Mouse (Mus musculus): Measurements from ENCODE around the gene Dbx1.

Gene Dbx1

DNA sequence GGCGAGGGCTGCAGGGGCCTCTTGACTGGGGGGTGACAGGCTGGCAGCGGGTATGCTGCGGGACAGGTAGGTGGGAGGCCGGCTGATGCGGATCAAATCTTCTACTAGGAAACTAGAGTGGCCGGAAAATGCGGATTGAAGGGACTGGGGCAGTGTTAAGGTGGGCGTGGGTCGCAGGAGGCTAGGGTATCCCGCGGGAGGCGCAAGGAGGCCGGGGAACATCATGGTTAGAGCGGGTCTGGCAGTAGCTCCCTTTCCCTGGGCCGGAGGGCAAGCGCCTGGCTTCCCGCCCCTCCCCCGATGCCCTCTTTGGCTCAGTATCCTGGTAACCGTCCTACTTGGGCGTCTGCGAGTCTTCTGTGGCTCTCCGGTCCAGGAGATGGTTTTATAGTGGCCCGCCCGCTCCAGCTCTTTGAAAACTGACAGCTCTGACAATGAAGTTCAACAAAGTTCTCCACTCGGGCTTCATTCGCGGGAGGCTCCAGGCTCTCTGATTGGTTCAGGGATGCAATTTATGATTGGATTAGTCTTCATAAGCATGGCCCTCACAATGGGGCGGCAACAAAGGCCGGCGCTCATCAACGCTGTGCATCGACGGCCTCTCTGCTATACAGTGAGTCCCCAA, at the start of gene Dbx1:
TSS of gene Dbx1 (minus strand) at position 359 of the 625 bp plus-strand sequence.
- peak in 1 of 2 experiments; percentile 5 for DNase-seq

DNA sequence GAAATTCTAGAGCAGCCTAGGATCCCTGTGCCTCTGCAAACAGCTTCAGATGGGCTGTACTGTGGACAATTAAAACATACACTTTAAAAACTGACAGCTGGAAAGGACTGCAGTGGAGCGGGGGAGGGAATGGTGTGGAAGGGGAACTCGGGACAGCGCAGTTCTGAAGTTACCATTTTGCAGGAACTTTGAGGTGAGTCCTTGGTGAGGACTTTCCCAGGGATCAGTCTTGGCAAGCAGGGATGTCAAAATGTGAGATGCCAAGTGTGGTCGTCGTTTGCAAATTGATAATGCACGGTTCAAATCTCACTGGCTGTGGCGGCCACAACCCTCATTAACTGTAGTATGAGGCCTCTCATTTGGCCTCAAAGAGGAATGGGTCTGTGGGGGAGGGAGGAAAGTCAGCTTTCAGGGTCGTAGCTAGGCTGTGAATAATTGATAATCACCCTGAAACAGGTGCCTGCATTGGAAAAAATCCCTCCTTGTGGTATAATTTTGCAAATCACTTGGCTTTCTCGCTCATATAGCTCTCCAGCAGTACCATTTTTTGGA, 42.3 kb upstream of the Dbx1 start:
- DNase-seq, result no peak

DNA sequence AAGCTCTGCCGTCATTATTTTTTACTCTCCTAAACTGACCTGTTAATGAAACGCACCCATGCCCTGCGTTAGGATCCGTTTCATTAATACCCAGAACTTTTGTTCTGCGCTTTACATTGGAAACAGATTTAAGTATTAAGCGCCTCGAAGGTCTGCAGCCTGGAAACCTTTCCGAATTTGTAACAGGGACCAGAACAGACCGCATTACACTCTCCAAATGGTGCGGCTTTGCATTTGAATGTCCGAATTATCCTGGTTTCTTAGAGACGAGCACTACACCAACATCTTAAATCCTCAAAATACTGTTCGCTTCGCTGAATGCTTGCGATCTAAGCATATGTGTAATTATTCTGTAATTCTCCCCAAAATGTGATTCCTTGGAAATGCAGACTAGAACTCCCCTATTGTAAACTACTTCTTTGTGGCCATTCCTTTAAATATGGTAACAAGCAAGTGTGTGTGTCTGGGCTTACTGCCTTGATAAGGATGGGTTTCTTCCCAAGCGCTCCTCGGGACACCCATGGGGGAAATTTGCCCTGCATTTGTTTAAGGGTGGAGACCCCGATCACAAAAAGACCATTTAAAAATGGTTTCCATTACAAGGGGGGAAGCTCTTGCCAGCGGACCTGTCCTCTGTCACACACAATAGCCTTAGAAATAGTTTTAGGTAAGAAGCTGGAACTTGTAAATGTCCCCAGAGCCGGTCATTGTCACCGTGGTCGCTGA, 41.6 kb upstream of the Dbx1 start:
- no peak for DNase-seq

DNA sequence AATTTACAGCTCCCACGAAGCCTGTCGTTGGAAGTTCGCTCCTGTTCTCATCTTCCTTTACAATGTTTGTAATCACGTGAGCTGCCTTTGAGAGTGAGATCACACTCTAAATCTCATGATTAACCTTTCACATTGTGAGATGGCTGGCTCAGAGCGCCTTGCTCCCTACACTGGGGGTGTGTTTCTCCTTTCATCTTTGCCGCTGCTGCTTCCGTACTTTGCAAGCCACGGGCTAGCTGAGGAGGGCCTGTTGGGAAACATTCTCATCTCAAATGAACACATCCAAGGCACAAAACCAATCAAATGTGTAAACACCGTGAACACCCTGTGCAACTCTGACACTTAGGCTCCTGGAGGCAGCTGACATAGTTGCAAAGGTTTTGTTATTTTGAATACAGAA, 40.5 kb upstream of the Dbx1 start:
- DNase-seq, result no peak

DNA sequence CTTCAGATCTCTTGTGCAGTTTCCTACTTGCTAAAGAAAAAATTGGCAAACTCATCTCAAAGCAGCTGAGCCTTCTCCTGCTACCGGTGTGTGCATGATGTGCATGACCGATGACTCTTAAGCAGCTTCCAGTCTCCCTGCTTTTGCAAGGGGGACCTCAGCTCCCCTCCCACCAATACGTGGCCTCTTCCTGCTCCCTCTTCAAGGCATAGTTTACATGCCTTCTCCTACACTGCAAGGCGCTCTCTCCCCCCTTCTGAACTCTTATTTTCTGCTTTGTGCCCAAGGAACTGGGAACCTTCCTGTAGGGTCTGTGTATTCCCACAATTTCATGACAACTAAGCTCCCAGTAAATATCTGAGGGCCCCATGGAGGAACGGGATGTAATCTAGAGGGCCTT, 40.0 kb upstream of the Dbx1 start:
- DNase-seq, result no peak

DNA sequence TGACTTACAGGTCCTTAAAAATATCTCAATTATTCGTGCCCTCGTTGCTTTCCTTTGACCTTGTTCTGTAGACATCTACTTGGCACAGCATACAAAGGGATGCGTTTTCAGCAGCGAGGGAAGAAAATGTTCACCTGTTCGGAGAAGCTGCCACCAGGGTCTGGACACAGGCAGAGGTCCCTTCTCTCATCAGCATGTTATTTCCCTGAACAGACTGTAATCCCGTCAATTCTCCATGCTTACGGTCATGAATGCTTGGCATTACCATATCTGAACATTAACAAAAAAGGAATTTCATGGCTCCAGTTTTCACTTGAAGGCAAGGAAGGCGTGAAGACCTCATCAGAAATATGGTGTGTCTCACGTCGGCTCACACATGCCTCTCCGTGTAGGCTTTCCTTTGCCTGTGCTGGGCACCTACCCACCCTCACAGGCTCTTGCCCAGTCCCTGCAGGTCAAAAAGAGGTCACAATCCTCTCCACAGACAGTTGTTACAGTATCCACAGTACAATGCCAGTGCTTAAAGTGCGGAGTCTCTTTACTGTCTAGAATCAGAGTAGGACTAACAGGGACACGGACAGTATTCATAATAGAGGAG, 31.7 kb upstream of the Dbx1 start:
- DNase-seq, result no peak

DNA sequence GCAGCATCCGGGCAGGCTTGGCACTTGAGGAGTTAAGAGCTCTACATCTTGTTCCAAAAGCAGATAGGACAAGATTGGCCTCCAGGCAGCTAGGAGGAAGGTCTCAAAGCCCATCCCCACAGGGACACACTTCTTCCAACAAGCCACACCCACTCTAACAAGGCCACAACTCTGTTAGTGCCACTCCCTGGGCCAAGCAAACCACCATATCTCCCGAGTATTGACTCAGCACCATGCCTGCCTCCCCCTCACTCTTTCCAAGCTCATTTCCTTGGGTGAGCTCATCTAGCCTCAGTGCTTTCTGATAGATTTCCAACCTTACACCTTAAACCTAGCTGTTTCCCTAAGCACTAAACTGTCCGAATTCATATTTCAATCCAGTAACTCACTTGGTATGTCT, 26.9 kb upstream of the Dbx1 start:
- no peak for DNase-seq

DNA sequence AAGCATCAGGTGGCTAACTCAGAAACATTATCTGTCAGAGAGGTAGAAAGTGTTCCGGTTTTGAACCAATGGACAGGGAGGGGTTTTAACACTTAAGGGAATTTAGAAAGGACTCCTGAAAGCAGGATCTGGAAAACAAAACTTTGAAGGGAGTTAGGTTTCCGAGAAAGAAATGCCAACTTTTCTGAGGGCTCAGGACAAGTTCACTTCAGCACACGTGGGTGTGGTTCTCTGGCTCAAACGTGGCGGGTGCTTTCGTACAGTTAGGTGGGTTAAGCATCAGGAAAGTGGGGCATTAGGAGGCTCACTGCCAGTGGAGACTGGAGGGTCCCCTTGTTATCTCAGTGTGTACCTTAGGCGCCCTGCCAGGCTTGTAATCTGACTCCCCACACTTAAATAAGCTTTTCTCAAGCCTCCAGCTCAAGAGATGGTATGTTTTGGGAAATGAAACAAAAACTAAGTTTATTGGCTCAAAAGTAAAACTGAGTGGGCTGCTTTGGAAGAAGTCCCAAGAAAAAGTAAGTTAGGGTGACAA, 25.9 kb upstream of the Dbx1 start:
- DNase-seq, result no peak

DNA sequence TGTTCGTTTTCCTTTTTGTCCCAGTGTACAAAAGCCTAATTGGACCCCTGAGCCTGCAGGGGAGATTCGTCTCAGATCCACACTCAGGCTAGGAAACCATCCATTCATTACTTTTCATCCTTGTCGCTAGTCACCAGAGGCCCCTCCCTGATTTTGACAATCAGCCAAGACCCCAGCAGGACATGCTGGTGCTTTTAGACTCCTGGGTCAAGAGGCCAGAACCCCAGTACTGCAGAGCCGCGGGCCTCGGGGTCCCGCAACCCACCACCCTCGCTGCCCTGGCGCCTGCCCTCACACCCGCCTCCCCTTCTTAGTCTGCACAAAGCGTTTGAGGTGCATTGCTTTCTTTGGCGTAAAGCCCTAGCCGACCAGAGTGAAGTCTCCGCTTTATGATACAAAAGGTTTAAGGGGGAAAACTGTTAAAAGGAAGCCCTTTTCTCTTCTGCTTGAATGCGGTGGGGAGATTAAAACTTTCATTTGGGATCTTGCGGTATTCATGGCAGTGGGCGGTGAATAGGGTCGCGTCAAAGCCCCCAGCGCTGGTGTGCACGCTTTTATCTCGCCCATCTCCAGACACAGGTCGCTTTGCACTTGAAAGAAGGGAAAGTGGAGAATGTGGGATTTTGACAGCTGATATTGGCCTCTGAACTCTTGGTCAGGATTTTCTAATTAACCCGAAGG, 25.3 kb upstream of the Dbx1 start:
- DNase-seq, result no peak

DNA sequence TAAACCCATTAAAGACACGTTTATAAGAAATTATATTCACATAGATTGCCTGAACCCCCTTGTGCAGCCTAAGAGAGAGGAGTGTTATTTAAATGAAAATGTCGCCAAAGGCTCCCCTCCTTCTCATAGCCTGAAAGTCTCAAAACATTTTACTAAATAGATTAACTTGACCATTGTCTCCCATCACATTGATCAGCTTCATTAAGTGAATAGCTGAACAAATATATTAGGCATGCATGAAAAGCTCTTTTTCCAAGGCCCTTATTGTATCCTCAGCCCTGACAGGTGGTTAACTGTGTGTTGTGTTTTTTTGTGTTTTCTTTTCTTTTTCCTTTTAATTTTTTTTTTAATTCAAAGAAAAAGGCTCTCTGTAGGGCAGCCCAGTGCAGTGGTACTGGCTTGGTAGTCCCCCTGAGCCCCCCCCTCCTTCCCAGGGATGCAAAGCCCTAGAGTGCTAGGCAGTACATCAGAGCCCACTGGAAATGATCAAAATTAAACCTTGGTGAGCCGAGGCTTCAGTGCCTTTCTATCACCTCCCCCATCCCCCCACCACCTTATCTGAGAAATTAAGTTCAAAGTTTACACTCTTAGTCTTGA, 4.2 kb upstream of the Dbx1 start:
- DNase-seq, result no peak

DNA sequence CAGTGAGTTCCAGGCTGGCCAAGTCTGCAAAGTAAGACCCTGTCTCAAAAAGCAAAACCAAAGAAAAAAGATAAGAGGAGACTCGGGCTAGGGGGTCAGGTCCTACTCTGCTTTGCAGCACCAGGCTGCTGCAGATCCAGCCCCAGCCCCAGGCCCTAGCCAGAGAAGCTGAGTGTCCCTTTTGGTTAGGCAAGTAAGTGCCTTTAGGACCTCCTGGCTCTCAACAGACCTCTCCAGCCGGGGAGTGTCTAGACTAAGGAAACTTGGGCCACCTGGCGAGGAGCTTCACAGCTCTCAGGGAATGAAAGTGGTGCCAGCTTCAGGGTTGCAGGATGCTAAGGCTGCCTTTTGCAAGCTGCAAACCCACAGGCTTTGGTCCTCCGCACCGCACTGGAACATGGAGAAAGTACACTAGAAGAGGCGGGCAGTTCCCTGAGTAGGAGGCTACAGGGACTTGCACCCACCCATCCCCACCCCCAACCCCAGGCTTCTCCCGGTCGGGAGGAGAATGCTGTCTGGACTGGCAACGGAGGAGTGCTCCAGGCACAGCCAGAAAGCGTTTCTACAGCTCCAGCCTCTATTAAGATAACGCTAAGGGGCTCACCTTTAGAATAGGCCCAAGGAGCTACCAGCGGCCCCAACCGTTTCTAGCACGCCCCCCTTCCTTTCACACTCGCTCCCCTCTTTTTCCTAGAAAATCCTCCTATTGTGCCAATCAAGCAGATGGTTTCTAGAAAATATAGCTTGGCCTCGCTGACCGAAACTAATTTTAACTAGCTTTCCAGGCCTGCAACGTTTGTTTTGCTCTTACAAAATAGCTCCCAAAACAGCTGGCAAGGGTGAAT, 3.4 kb upstream of the Dbx1 start:
- no peak for DNase-seq

DNA sequence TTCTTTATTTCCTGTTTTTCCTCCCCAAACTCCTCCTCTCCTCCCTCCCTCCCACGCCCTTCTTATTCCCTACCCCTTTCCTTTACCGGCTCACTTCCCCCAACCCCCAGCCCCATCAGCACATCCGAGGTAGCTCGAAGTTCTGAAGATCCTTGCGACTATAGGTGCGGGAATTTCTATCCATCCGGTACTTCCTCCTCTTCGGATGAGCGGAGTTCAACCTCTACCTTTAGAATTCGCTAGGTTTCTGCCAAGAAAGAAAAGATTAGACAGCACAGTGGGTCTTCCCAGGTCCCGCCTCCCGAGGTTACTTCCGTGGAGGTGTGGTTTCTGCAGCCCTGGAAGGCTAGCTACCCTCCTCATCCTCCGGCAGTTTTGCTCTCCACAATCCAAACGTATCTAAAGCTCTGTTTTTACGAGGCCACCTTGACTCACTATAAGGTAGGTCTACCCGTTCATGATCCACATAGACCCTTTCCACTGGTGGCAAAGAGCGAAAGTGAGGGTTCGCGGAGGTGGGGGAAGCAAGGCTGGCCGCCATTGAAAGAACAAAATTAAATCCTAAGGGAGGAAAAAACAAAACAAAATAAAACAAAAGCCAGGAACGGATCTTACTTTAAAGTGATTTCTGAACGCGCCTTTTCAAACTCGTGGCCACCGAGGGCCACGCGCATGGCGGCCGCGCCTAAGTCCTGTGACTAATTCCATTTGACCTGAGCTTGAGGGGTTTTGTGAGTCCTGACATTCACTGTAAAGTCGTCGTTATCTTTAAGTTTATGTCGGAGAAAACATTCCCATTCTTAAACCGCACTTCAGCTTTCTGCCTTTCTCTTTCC, 2.5 kb upstream of the Dbx1 start:
- DNase-seq, result no peak

DNA sequence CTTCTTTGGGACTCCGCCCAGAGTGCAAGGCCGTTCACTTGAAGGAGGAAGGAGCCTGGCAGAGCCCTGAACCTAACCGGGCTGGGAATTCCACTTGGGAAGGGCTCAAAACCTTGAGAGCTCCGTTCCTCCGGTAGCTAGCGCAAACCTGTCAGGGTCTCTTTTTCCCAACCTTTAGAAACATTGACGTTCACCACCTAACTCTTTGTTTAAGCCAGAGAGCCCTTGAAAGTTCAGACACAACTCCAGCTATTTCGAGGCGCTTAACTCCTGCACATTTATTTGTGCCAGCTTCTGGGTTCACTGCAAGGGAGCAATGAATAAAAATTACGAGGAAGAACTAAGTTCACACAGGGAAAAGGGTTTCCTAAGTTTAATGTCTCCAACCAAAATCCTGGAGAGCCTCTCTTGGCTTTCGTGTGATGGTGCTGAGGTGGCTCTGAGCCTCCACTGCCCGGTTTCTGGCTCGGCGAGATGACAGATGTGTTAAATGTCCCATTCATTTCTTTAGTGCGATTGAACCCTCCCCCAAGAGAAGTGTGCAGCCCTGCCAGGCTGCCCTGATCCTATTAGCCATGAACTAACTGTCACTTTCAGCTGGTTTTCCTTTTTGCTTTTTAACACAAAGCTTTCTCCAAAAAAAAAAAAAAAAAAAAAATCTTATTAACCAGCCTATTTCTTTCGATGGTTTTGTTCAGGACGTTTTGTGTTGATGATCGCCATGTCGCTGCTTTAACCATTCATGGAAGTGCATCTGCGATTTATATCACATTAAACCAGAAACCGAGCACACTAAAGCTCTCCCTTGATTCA, 1.4 kb upstream of the Dbx1 start:
- no peak for DNase-seq

DNA sequence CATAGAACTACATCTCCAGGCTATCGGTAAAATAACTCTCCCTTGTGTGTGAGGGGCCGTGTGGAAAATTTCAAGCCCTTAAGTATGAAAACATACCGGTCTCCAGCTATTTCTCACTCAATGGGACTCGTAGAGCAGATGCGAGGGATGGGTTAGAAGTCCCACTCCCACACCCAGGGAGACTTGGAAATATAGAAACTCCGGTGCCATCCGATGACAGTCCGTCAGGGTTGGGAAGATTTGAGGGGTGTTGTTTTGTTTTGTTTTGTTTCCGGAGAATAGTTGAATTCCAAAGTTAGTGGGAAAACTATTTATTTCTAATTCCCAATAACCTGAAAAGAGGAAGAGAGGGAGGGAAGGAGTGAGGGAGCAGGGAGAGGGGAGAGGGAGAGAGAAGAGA, 632 bp upstream of the Dbx1 start:
- no peak for DNase-seq

DNA sequence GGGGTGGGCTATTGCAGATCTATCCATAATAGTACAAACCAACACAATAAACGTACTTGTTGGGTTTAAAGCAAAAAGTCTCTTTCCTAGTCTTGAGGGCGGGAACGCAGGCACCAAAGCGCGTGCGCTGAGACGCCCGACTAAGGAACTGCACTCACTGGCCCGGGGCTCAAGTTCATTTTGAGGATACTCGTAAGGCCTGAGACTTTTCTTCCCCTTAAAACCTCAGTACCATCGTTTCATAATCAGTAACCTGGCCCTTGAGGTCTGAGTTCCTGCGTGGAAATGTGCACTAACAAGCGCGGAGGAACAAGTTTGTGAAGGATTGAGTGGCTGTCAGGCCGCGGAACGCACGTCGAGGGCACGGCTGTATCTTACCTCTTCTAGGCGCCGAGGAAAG, 678 bp downstream of the Dbx1 start:
- no peak for DNase-seq

DNA sequence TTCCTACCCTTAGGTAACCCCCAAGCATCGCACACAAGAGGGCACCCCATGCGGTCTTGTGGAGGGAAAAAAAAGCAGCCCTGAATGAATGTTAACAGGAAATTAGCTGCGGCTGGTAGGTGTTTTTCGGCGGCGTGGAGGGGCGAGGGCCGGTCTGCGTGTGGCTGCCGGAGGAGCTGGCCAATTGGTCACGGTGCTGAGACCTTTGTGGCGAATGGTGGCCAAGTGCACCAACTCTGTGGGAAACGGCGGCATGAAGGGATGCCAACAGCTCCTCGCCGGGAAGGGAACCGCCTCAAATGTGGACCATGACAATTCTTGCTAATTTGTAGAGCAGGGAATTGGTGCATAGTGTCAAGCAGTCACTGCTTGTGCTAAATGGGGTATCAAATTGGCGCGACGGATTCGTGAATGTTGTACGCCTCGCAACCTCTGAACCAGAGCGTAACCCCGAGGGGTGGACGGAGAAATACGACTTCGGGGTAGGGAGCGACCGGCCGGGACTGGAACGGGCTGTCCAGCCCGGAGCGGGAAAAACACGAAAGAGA, 1.5 kb downstream of the Dbx1 start:
- DNase-seq, result peak in 1 of 2 experiments; percentile 15

DNA sequence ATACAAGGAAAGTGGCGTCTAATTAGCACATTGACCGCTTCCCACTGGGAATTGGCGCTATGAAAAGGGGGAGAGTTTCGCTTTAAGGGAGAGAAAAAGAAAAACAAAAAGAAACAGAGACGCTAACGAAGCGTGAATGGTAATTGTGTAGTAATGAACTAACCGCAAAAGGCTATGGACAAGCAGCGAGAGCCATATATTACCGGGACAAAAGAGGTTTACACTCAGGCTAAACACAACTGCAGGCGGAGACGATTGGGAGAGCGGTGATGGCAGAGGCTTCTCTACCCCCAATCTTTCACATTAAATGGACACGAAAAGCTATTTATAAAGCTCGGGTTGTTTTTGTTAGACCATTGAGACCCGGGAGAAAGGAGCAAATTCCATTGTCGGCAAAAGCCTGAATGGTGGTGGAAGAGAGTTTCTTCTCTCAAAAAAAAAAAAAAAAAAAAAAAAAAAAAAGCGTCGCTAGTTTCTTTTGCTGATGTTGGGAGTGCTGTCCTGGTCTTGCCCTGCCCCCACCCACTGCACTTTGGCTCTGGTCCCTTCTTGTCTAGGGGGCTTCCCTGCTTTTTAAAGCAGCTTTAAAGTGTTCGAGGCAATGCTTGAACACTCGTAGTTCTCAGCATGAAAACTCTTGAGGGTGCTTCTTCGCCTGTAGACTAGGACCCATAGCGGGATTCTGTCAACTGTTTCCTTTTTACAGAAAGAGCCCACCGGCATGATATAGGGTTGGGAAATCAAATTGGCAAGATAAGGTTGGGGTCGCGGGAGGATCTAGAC, 2.2 kb downstream of the Dbx1 start:
- no peak for DNase-seq

DNA sequence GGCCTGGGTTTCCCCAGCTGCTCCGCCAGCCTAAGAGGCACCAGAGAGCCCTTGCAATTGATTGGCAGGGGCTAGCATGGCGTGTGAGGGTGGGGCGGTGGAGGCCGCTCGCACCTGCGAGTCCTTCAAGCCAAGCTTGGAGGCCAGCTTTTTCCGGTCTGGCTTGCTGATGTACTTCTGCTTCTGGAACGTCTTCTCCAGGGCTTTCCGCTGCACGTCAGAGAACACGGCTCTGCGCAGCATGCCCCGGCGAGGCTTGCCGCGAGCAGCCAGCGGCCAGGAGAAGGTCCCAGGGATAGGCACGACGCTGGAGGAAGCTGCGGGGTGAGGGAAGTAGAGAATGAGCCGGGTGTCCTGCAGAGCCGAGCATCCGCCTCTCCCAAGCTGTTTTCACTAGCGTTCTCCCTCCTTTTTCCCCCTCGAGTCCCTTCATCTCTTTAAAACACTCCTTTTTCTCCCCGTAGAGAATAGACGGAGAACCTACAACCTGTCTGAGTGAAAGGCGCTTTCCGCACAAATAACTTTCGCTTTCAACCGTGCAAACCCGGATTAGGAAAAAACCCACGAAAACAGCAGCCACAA, 3.2 kb downstream of the Dbx1 start:
- peak; percentile 14 to 30 for DNase-seq

Measured in kidney, postnatal 36 days (tissue).